Mouse (Mus musculus) liver, embryonic 11.5 days (tissue): ENCODE measurements around the gene Olfr1201. TPM values are rescaled to one million over a fixed set of nuclear protein-coding genes. Genes with fewer than 3 reads are reported as not detected.

Experiments
- ATAC-seq: fragments of 200-750 bp; cut with Nextera tagmentation; replicated peaks from 2 replicates; pipeline ENCODE4 v1.8.0; 2017; ENCODE audit warnings: moderate number of reproducible peaks, mild to moderate bottlenecking, moderate TSS enrichment, moderate library complexity; ENCODE audit not compliant: low FRiP score
- DNase-seq: peaks from one replicate; pipeline ENCODE4 v3.0.0-alpha.2; 2017; ENCODE audit warnings: low spot score
- H3K27ac ChIP-seq: fragments of 300-500 bp; sonication (generic); 2 replicates; pipeline ENCODE4 v1.5.1; 2014; ENCODE audit warnings: mild to moderate bottlenecking, low read depth, low read length, control low read depth
- H3K27me3 ChIP-seq: fragments of 300-500 bp; sonication (generic); replicated peaks from 2 replicates; pipeline ENCODE4 v1.6.1; 2014; ENCODE audit warnings: low read length, mixed read lengths; ENCODE audit not compliant: control insufficient read depth, insufficient read depth
- H3K36me3 ChIP-seq: fragments of 300-500 bp; sonication (generic); 2 replicates; pipeline ENCODE4 v1.6.1; 2014; ENCODE audit warnings: mild to moderate bottlenecking, low read length, moderate library complexity, mixed read lengths; ENCODE audit not compliant: control insufficient read depth, insufficient read depth
- H3K4me1 ChIP-seq: fragments of 300-500 bp; sonication (generic); replicated peaks from 2 replicates; pipeline ENCODE4 v1.6.1; 2014; ENCODE audit warnings: low read length, mixed read lengths; ENCODE audit not compliant: control insufficient read depth, insufficient read depth
- H3K4me2 ChIP-seq: fragments of 300-500 bp; sonication (generic); 2 replicates; pipeline ENCODE4 v1.6.1; 2014; ENCODE audit warnings: mild to moderate bottlenecking, control low read depth, moderate library complexity
- H3K4me3 ChIP-seq: fragments of 300-500 bp; sonication (generic); 2 replicates; pipeline ENCODE4 v1.5.1; 2014; ENCODE audit warnings: low read depth, low read length, control low read depth
- H3K9ac ChIP-seq: fragments of 300-500 bp; sonication (generic); 2 replicates; pipeline ENCODE4 v1.6.1; 2014; ENCODE audit warnings: low read depth, low read length, control low read depth
- H3K9me3 ChIP-seq: fragments of 300-500 bp; sonication (generic); 2 replicates; pipeline ENCODE4 v1.6.1; 2016; ENCODE audit warnings: low read length, inconsistent platforms, mixed read lengths; ENCODE audit not compliant: control insufficient read depth
- WGBS: fragments of 180-500 bp; shearing (Covaris S2); extraction: QIAGEN DNeasy Blood & Tissue Kit; methylation state at CpG from one replicate; pipeline ENCODE4 v1.1.7; 2014; 5-methylcytosine and 5-hydroxymethylcytosine counted together
- polyA plus RNA-seq: library from polyadenylated mRNA; unstranded; fragments of >200 nt; fragmentation: Nextera tagmentation; extraction: Ambion mirVana; gene quantifications from 2 replicates; pipeline ENCODE4 v1.2.1, GENCODE M21; 2014

Gene Olfr1201
- polyA plus RNA-seq: not detected in 2 replicates

DNA sequence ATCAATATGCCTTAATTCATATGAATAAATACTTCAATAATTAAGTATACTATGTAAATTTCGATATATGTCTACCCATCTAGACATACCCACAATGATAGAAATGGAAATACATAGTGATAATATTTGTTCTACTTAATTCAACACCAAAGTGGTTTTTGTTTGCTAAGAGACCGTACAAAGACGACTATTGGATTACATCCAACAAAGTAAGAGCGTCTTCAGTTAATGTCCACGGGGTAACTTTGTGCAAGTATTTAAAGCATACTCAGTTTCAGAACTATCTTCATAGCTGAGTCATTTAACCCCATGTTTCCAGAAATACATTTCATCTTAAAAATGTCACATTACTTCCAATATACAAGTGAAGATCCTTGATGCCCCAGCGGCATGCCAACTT is at the start of gene Olfr1201:
TSS of gene Olfr1201 (plus strand) at position 301 of the 400 bp plus-strand sequence.
- Histone ChIP-seq H3K4me2 (no peak within 1 kb of the TSS), H3K27ac (no peak within 1 kb of the TSS), H3K36me3 (no peaks in the 10 kb centered on the region), H3K4me3 (no peak within 1 kb of the TSS), H3K9ac (no peak within 1 kb of the TSS), H3K4me1 (no peaks in the 10 kb centered on the region), H3K27me3 (no peaks in the 10 kb centered on the region), H3K9me3 (no peaks in the 10 kb centered on the region)
- DNase-seq (no peak), ATAC-seq (no peak)
- 83% methylated on average over 6 of the region's 6 CpGs for WGBS

DNA sequence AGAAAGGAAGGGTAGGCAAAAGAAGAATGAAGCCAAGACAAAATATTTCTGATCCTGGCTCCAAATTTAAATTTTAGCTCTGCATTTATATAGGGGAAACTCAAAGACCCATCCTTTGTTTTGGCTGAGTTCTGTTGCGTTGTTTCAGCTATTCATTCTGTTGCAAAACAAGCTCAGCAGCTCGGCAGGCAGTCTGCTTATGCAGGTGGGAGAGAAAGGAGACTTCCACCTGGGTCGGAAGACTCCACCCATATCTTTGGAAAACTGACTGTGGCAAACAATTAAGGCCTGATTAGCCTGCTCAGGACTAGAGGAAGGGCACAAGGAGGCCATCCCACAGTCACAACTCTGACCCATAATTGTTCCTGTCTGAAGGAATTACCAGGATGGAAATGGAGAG is 49.5 kb upstream of the Olfr1201 start:
- H3K36me3 ChIP-seq: no peaks in the 10 kb centered on the region
- H3K27ac ChIP-seq: no peak overlapping the region
- no peak overlapping the region for H3K4me2 ChIP-seq
- H3K9ac ChIP-seq: no peak overlapping the region
- no peaks in the 10 kb centered on the region for H3K4me1 ChIP-seq
- ATAC-seq (no peak), DNase-seq (no peak)
- no peak overlapping the region for H3K4me3 ChIP-seq
- H3K9me3 ChIP-seq: no peaks in the 10 kb centered on the region
- no peaks in the 10 kb centered on the region for H3K27me3 ChIP-seq
- WGBS: 77% methylated on average over 3 of the region's 3 CpGs

DNA sequence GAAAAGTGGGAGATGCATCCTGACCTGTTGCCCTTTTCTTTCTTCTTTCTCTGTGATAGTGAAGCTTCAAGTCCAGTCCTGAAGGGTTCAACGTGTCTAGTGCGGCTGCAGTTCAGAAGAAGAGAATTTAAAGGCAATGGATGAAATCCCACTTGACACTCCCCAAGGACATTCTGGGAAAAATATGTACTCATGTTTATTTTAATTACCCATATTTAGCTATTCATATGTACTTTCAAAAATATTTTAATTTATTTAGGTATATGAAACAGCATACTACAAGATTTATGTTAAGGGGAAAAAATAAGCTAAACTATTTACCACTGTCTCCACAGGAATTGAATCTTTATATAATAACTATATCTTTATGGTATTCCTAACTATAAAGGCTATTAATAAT is 41.6 kb upstream of the Olfr1201 start, which contains the start of gene Olfr1198:
TSS of gene Olfr1198 (minus strand) at position 101 of the 400 bp plus-strand sequence.
- WGBS: 92% methylated on average over 2 of the region's 2 CpGs
- Histone ChIP-seq H3K27me3 (no peaks in the 10 kb centered on the region), H3K9me3 (no peaks in the 10 kb centered on the region), H3K9ac (no peak within 1 kb of the TSS), H3K27ac (no peak within 1 kb of the TSS), H3K4me3 (no peak within 1 kb of the TSS), H3K36me3 (no peaks in the 10 kb centered on the region), H3K4me1 (no peaks in the 10 kb centered on the region), H3K4me2 (no peak within 1 kb of the TSS)
- DNase-seq (no peak), ATAC-seq (no peak)

DNA sequence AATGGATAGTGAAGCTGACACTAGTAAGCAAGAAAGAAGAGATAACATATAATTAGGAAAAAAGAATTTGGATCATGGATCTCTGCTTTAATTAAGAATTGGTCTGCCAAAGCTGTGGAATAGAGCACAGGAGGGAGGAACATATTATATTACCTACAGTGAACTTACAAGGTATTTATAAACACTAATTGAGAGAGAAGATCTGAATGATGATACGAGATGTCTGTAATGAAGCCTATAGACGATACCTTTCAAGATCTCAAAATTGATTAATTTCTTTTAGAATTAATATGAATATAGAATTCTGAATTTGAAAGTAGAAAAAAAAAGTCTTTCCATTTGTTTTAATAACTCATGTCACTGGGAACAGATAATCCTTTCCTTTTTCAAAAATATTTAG is 32.5 kb upstream of the Olfr1201 start, which contains the start of gene Olfr1199:
TSS of gene Olfr1199 (minus strand) at position 101 of the 400 bp plus-strand sequence.
- H3K36me3 ChIP-seq: no peaks in the 10 kb centered on the region
- H3K9me3 ChIP-seq: no peaks in the 10 kb centered on the region
- H3K27me3 ChIP-seq: no peaks in the 10 kb centered on the region
- H3K4me2 ChIP-seq: no peak within 1 kb of the TSS
- H3K27ac ChIP-seq: no peak within 1 kb of the TSS
- DNase-seq (no peak), ATAC-seq (no peak)
- no peak within 1 kb of the TSS for H3K9ac ChIP-seq
- H3K4me3 ChIP-seq: no peak within 1 kb of the TSS
- H3K4me1 ChIP-seq: no peaks in the 10 kb centered on the region
- WGBS: 77% methylated on average over 2 of the region's 2 CpGs

- no peaks in the 10 kb centered on the region for H3K9me3 ChIP-seq
- no peaks in the 10 kb centered on the region for H3K4me1 ChIP-seq
- ATAC-seq (no peak), DNase-seq (no peak)
- H3K9ac ChIP-seq: no peak within 1 kb of the TSS
- no peaks in the 10 kb centered on the region for H3K36me3 ChIP-seq
- WGBS: 70% methylated on average over 2 of the region's 2 CpGs
- no peak within 1 kb of the TSS for H3K4me2 ChIP-seq
- H3K27ac ChIP-seq: no peak within 1 kb of the TSS
- no peak within 1 kb of the TSS for H3K4me3 ChIP-seq
- H3K27me3 ChIP-seq: no peaks in the 10 kb centered on the region
These were observed 22.4 kb upstream of the Olfr1201 start, which contains the start of gene Olfr1200 for GRCm38 (mm10) chr2:88770388-88770787. Gene Olfr1200, minus strand, starts transcription at chr2:88770488.

GRCm38 (mm10) chr2:88814196-88814595 is 21.4 kb downstream of the Olfr1201 start, which contains the start of gene Olfr1202:
Gene Olfr1202, plus strand, starts transcription at chr2:88814496.
- DNase-seq (no peak), ATAC-seq (no peak)
- no peak within 1 kb of the TSS for H3K9ac ChIP-seq
- H3K4me2 ChIP-seq: no peak within 1 kb of the TSS
- no peaks in the 10 kb centered on the region for H3K27me3 ChIP-seq
- no peaks in the 10 kb centered on the region for H3K9me3 ChIP-seq
- H3K27ac ChIP-seq: no peak within 1 kb of the TSS
- H3K4me1 ChIP-seq: no peaks in the 10 kb centered on the region
- no peak within 1 kb of the TSS for H3K4me3 ChIP-seq
- 77% methylated on average over 1 of the region's 1 CpGs for WGBS
- H3K36me3 ChIP-seq: no peaks in the 10 kb centered on the region

GRCm38 (mm10) chr2:88829437-88829836 is 36.6 kb downstream of the Olfr1201 start, which contains the start of gene Olfr1205:
Gene Olfr1205, plus strand, starts transcription at chr2:88829737.
- no peak within 1 kb of the TSS for H3K27ac ChIP-seq
- no peak for DNase-seq
- no peaks in the 10 kb centered on the region for H3K4me1 ChIP-seq
- 80% methylated on average over 2 of the region's 2 CpGs for WGBS
- no peaks in the 10 kb centered on the region for H3K9me3 ChIP-seq
- no peak for ATAC-seq
- no peaks in the 10 kb centered on the region for H3K36me3 ChIP-seq
- no peak within 1 kb of the TSS for H3K4me3 ChIP-seq
- H3K27me3 ChIP-seq: no peaks in the 10 kb centered on the region
- no peak within 1 kb of the TSS for H3K9ac ChIP-seq
- H3K4me2 ChIP-seq: no peak within 1 kb of the TSS

GRCm38 (mm10) chr2:88838477-88838876 is 45.6 kb downstream of the Olfr1201 start:
- ATAC-seq: no peak
- Histone ChIP-seq H3K27ac (no peak overlapping the region), H3K4me1 (no peaks in the 10 kb centered on the region), H3K4me3 (no peak overlapping the region), H3K27me3 (no peaks in the 10 kb centered on the region), H3K9me3 (no peaks in the 10 kb centered on the region), H3K9ac (no peak overlapping the region), H3K36me3 (no peaks in the 10 kb centered on the region), H3K4me2 (no peak overlapping the region)
- WGBS: 69% methylated on average over 2 of the region's 2 CpGs
- DNase-seq: no peak
